Mouse (Mus musculus): ENCODE results near the gene Mrpl19. TPM values are rescaled to one million over a fixed set of nuclear protein-coding genes. Genes with fewer than 3 reads are reported as not detected.

The Mrpl19 gene
- polyA plus RNA-seq, 1 experiment = 10.4 TPM

DNA sequence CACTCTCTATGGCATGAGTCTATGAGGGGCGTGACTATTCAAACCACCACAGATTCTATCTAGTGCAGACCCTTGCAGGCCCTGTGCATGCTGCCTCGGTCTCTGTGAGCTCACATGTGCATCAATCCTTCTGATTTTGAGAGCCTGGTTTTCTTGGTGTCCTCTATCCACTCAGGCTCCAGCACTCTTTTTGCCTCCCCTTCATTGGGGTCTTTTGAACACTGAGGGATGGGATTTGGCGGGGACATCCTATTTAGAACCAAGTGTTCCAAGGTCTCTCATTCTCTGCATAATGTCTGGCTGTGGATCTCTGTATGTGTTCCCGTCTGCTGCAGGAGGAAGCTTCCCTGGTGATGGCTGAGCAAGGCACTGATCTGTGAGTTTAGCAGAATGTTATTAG is 13.5 kb upstream of the Mrpl19 start:
- H3K4me3 ChIP-seq (replicated peaks; ENCODE audit: control insufficient read depth, low read depth, low read length) = no peak overlapping the region
- no peak for TF ChIP-seq CTCF (IDR thresholded peaks at IDR 0.05; ENCODE audit: control insufficient read depth, insufficient read depth, low read length)
- TF ChIP-seq POLR2A (IDR thresholded peaks at IDR 0.05; ENCODE audit: borderline replicate concordance, control insufficient read depth, low read depth, low read length) = no peak
- WGBS = 74% methylated on average over 4 of the region's 4 CpGs
- H3K27ac ChIP-seq (ENCODE audit: control insufficient read depth, insufficient read depth, low read depth, low read length, poor library complexity) = no peak overlapping the region
- no peaks in the 10 kb centered on the region for H3K4me1 ChIP-seq (ENCODE audit: control insufficient read depth, insufficient read depth, low read length)

DNA sequence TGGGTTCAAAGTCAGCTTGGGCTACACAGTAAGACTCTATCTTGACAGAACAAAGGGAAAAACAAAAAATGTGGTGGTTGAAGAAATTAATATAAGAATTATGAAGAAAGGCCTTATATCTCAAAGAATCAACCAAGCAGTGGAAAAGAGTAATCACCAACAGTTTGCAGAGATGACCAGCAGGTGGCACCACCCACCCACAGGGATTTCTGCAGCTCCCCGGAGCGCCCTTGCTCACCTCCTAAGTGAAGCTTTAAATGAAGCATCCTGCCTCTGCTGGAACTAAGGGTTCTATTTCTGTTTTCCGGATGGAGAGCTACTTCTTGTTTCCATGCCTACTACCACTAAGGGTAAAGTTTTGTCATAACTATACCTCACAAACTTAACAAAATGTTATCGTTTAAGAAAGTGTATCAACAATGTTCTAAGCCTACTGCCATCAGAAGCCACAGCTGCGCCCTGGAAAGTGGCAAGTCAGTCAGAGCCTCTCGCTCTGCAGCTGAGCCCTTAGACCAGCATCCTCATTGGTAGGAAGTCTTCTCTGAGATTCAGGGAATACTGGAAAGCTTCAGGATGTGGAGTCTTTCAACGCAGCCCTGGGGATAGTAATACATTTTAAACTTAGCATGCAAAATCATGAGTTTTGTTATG is 10.3 kb upstream of the Mrpl19 start:
- Histone ChIP-seq H3K4me1 (ENCODE audit: control insufficient read depth, insufficient read depth, low read length) (no peaks in the 10 kb centered on the region), H3K4me3 (replicated peaks; ENCODE audit: control insufficient read depth, low read depth, low read length) (no peak overlapping the region), H3K27ac (ENCODE audit: control insufficient read depth, insufficient read depth, low read depth, low read length, poor library complexity) (no peak overlapping the region)
- TF ChIP-seq POLR2A (IDR thresholded peaks at IDR 0.05; ENCODE audit: borderline replicate concordance, control insufficient read depth, low read depth, low read length) (no peak), CTCF (IDR thresholded peaks at IDR 0.05; ENCODE audit: control insufficient read depth, insufficient read depth, low read length) (peak; percentile 78)
- WGBS = 27% methylated on average over 7 of the region's 7 CpGs

GRCm38 (mm10) chr6:81972595-81972994 is 6.8 kb upstream of the Mrpl19 start:
- Histone ChIP-seq H3K27ac (ENCODE audit: control insufficient read depth, insufficient read depth, low read depth, low read length, poor library complexity) (no peak overlapping the region), H3K4me3 (replicated peaks; ENCODE audit: control insufficient read depth, low read depth, low read length) (no peak overlapping the region), H3K4me1 (ENCODE audit: control insufficient read depth, insufficient read depth, low read length) (no peaks in the 10 kb centered on the region)
- 83% methylated on average over 8 of the region's 8 CpGs for WGBS
- TF ChIP-seq POLR2A (IDR thresholded peaks at IDR 0.05; ENCODE audit: borderline replicate concordance, control insufficient read depth, low read depth, low read length) = no peak
- no peak for TF ChIP-seq CTCF (IDR thresholded peaks at IDR 0.05; ENCODE audit: control insufficient read depth, insufficient read depth, low read length)

- no peak overlapping the region for H3K4me3 ChIP-seq (replicated peaks; ENCODE audit: control insufficient read depth, low read depth, low read length)
- no peak overlapping the region for H3K27ac ChIP-seq (ENCODE audit: control insufficient read depth, insufficient read depth, low read depth, low read length, poor library complexity)
- whole genome bisulfite sequencing = 81% methylated on average over 7 of the region's 7 CpGs
- no peaks in the 10 kb centered on the region for H3K4me1 ChIP-seq (ENCODE audit: control insufficient read depth, insufficient read depth, low read length)
- TF ChIP-seq CTCF (IDR thresholded peaks at IDR 0.05; ENCODE audit: control insufficient read depth, insufficient read depth, low read length) (no peak), POLR2A (IDR thresholded peaks at IDR 0.05; ENCODE audit: borderline replicate concordance, control insufficient read depth, low read depth, low read length) (no peak)
Measured at GRCm38 (mm10) chr6:81971196-81971595, 5.4 kb upstream of the Mrpl19 start.

DNA sequence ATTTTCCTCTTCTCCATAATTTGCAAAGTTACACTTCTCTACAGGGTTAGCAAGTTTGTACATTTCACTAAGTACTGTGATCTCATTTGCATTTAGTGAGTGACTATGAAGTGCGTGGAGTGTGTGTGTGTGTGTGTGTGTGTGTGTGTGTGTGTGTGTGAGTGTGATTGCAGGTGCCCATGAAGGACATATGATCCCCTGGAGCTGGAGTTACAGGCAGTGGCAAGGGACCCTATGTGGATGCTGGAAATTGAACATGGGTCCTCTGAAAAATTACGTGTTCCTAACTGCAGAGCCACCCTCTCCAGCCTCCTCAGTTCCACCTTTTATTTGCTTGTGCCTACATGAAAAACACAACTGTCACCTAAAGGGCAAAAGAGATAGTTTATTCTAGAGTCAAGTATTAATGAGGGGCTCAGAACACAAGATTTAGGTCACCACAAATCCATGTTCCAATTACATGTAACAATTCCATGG is 348 bp upstream of the Mrpl19 start:
- no peaks in the 10 kb centered on the region; the same call in 1 of the 2 replicates for H3K4me1 ChIP-seq (ENCODE audit: control insufficient read depth, insufficient read depth, low read length)
- H3K4me3 ChIP-seq (replicated peaks; ENCODE audit: control insufficient read depth, low read depth, low read length) = no peak overlapping the region
- no peak for TF ChIP-seq CTCF (IDR thresholded peaks at IDR 0.05; ENCODE audit: control insufficient read depth, insufficient read depth, low read length)
- TF ChIP-seq POLR2A (IDR thresholded peaks at IDR 0.05; ENCODE audit: borderline replicate concordance, control insufficient read depth, low read depth, low read length) = no peak
- 56% methylated on average over 2 of the region's 2 CpGs for WGBS
- no peak overlapping the region for H3K27ac ChIP-seq (ENCODE audit: control insufficient read depth, insufficient read depth, low read depth, low read length, poor library complexity)

DNA sequence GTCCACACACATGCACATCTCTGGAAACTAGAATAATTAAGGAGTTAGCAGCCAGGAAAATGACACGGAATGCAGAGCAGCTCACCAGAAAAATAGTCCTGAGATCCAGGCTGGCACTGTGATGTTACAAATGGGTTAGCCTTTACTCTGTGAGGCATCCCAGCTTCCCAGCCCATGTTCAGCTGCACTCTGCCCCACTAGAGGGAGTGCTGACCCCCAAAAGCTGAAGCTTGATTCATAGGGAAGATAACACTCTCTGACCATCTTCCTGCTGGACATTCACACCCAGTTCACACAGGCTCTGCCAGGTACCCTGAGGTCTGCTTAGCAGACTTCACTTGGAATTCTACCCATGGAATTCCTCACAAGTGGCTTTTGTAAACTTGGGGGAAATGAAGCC is 5.5 kb downstream of the Mrpl19 start:
- 82% methylated on average over 1 of the region's 1 CpGs for WGBS
- H3K4me1 ChIP-seq (ENCODE audit: control insufficient read depth, insufficient read depth, low read length) = no peaks in the 10 kb centered on the region; the same call in 1 of the 2 replicates
- TF ChIP-seq CTCF (IDR thresholded peaks at IDR 0.05; ENCODE audit: control insufficient read depth, insufficient read depth, low read length) (no peak), POLR2A (IDR thresholded peaks at IDR 0.05; ENCODE audit: borderline replicate concordance, control insufficient read depth, low read depth, low read length) (no peak)
- H3K27ac ChIP-seq (ENCODE audit: control insufficient read depth, insufficient read depth, low read depth, low read length, poor library complexity) = no peak overlapping the region
- no peak overlapping the region for H3K4me3 ChIP-seq (replicated peaks; ENCODE audit: control insufficient read depth, low read depth, low read length)

DNA sequence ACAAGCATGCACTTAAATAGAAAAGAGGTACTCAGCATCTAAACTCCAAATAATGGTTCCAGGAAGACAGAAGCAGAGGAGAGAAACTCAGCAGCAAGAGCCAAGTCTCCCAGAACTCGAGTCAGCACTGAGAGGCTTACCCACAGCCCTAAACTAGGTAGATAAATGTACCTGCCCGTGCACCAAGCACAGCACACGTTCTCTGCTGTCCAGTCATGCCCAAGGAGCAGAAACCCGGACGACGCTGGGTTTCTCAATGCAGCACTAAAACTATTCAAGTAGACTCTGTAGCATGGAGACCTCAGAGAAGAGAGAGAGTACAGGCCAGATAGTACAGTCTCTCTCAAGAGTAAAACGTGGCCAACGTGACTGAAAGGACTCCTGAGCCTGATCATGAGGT is 5.9 kb downstream of the Mrpl19 start:
- WGBS = 89% methylated on average over 8 of the region's 8 CpGs
- H3K27ac ChIP-seq (ENCODE audit: control insufficient read depth, insufficient read depth, low read depth, low read length, poor library complexity) = no peak overlapping the region
- no peak for TF ChIP-seq CTCF (IDR thresholded peaks at IDR 0.05; ENCODE audit: control insufficient read depth, insufficient read depth, low read length)
- no peak for TF ChIP-seq POLR2A (IDR thresholded peaks at IDR 0.05; ENCODE audit: borderline replicate concordance, control insufficient read depth, low read depth, low read length)
- no peak overlapping the region for H3K4me3 ChIP-seq (replicated peaks; ENCODE audit: control insufficient read depth, low read depth, low read length)
- H3K4me1 ChIP-seq (ENCODE audit: control insufficient read depth, insufficient read depth, low read length) = no peaks in the 10 kb centered on the region; the same call in 1 of the 2 replicates

GRCm38 (mm10) chr6:81957992-81958391 is 7.8 kb downstream of the Mrpl19 start:
- Histone ChIP-seq H3K4me1 (ENCODE audit: control insufficient read depth, insufficient read depth, low read length) (no peaks in the 10 kb centered on the region; the same call in 1 of the 2 replicates), H3K27ac (ENCODE audit: control insufficient read depth, insufficient read depth, low read depth, low read length, poor library complexity) (no peak overlapping the region), H3K4me3 (replicated peaks; ENCODE audit: control insufficient read depth, low read depth, low read length) (no peak overlapping the region)
- 64% methylated on average over 11 of the region's 11 CpGs for WGBS
- TF ChIP-seq CTCF (IDR thresholded peaks at IDR 0.05; ENCODE audit: control insufficient read depth, insufficient read depth, low read length) = no peak
- no peak for TF ChIP-seq POLR2A (IDR thresholded peaks at IDR 0.05; ENCODE audit: borderline replicate concordance, control insufficient read depth, low read depth, low read length)
